Comparison of ENCODE assay signal across 8 mouse cellular contexts in the genomic region with DNA sequence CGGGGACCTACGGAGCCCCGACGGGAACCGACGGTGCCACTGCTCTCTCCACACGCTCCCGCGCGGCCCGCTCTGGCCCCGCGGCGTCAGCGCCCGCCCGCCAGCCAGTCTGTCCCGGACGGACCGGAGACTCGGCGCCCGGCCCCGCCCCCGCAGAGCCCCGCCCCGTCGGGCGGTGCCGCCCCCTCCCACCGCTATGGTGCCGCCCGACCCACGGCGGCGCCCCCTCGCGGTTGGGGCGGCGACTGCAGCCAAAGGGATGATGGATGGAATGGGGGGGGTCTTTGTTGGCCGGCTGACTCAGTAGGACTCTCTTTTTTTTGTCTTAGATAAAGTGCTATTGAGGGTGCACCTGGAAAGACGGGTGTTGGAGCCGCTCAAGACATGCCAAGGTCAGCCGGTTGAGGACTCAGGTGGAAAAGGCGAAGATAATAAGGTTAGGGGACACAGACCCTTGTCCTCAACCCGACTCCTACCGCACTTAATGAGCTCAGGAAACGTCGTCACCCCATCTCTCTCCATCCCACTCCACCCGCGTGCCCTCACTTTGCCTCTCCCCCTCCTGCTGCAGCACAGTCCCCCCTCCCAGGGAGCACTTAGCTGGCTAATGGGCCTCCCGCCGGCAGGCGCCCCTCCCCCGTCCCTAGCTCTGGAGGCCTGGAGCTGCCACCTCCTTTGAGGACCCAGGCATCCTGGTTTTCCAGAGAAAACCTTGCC. TPM values are rescaled to one million over a fixed set of nuclear protein-coding genes. Genes with fewer than 3 reads are reported as not detected.
DNase-seq lines count a peak whose midpoint lies in the region; ATAC-seq and TF ChIP-seq lines count a peak whose summit lies in the region.

No protein-coding gene starts in this region.

- peak; percentile 70 for TF ChIP-seq CTCF in lung, embryonic 14.5 days (IDR thresholded peaks at IDR 0.05; ENCODE audit: low read depth)

- ATAC-seq in granulocyte monocyte progenitor cell, adult 5-6 weeks (replicated peaks; ENCODE audit: poor library complexity, severe bottlenecking), result peak; percentile 51
- ATAC-seq in lung, embryonic 14.5 days (ENCODE audit: insufficient read depth), result peak; percentile 75
- no peak for ATAC-seq in neural tube, embryonic 15.5 days (ENCODE audit: low FRiP score)

- under 1% methylated on average over 55 of the region's 55 CpGs for WGBS in lung, embryonic 14.5 days
- under 1% methylated on average over 54 of the region's 55 CpGs for WGBS in neural tube, embryonic 15.5 days

- H3K4me3 ChIP-seq in lung, embryonic 14.5 days (ENCODE audit: low read depth, low read length), result peak overlapping the region; percentile 70
- H3K4me3 ChIP-seq in neural tube, embryonic 15.5 days (replicated peaks), result peak overlapping the region; percentile 45

- H3K4me2 ChIP-seq in lung, embryonic 14.5 days, result peak overlapping the region; percentile 89
- H3K4me2 ChIP-seq in neural tube, embryonic 15.5 days, result peak overlapping the region; percentile 57

- no peaks in the 10 kb centered on the region for H3K27me3 ChIP-seq in lung, embryonic 14.5 days (ENCODE audit: insufficient read depth, low read length)
- peaks cover 12% of the 10 kb centered on the region for H3K27me3 ChIP-seq in neural tube, embryonic 15.5 days (replicated peaks)

- peak overlapping the region; percentile 71 for H3K9ac ChIP-seq in lung, embryonic 14.5 days
- H3K9ac ChIP-seq in neural tube, embryonic 15.5 days (replicated peaks), result peak overlapping the region; percentile 44

- no peaks in the 10 kb centered on the region for H3K9me3 ChIP-seq in lung, embryonic 14.5 days (ENCODE audit: low read depth, low read length)
- no peaks in the 10 kb centered on the region for H3K9me3 ChIP-seq in neural tube, embryonic 15.5 days (replicated peaks)

- peak; percentile 66 for DNase-seq in ovary, postnatal 14 days (ENCODE audit: low spot score)
- DNase-seq in ovary, postnatal 10 days (ENCODE audit: low spot score), result no peak
- DNase-seq in embryo, embryonic 10 days (ENCODE audit: low spot score), result peak; percentile 49
- DNase-seq in kidney, adult 11 months, result peak; percentile 67
- DNase-seq in lung, embryonic 14.5 days, result peak; percentile 80
- peak; percentile 75 to 78 for DNase-seq in urinary bladder, postnatal 4 days (ENCODE audit: low spot score in 2 of 2)

- H3K27ac ChIP-seq in lung, embryonic 14.5 days (ENCODE audit: low read depth), result peak overlapping the region; percentile 42; the same call in 1 of the 2 replicates
- no peak overlapping the region for H3K27ac ChIP-seq in neural tube, embryonic 15.5 days (replicated peaks)

- peaks cover 21% of the 10 kb centered on the region for H3K36me3 ChIP-seq in lung, embryonic 14.5 days (ENCODE audit: insufficient read depth)
- no peaks in the 10 kb centered on the region for H3K36me3 ChIP-seq in neural tube, embryonic 15.5 days

- H3K4me1 ChIP-seq in lung, embryonic 14.5 days (ENCODE audit: insufficient read depth), result peaks cover 13% of the 10 kb centered on the region
- peaks cover 32% of the 10 kb centered on the region for H3K4me1 ChIP-seq in neural tube, embryonic 15.5 days

RNA-seq across cellular contexts. Expression of gene Ppp1r14b, which starts 4.9 kb away (rescaled TPM):
- total RNA-seq in granulocyte monocyte progenitor cell, adult 5-6 weeks (2014; fragmentation: Nextera tagmentation), result 194 and 276 TPM in 2 replicates
- total RNA-seq in granulocyte monocyte progenitor cell, adult 5-6 weeks (2017), result 94.5 and 105 TPM in 2 replicates
- 218 and 224 TPM in 2 replicates for polyA plus RNA-seq in lung, embryonic 14.5 days (2014; fragmentation: Nextera tagmentation; extraction: Ambion mirVana)
- 141 and 159 TPM in 2 replicates for polyA plus RNA-seq in neural tube, embryonic 15.5 days (2015; fragmentation: Nextera tagmentation; extraction: Ambion mirVana)

RNA-seq across cellular contexts. Expression of gene Plcb3, which starts 6.4 kb away (rescaled TPM):
- total RNA-seq in granulocyte monocyte progenitor cell, adult 5-6 weeks (2014; fragmentation: Nextera tagmentation), result 8.0 and 14.6 TPM in 2 replicates
- total RNA-seq in granulocyte monocyte progenitor cell, adult 5-6 weeks (2017), result 7.1 and 10.9 TPM in 2 replicates
- 53.3 and 55.9 TPM in 2 replicates for polyA plus RNA-seq in lung, embryonic 14.5 days (2014; fragmentation: Nextera tagmentation; extraction: Ambion mirVana)
- 14.1 and 23.4 TPM in 2 replicates for polyA plus RNA-seq in neural tube, embryonic 15.5 days (2015; fragmentation: Nextera tagmentation; extraction: Ambion mirVana)

RNA-seq across cellular contexts. Expression of gene Fkbp2, which starts 10.5 kb away (rescaled TPM):
- total RNA-seq in granulocyte monocyte progenitor cell, adult 5-6 weeks (2014; fragmentation: Nextera tagmentation), result 98.9 and 160 TPM in 2 replicates
- total RNA-seq in granulocyte monocyte progenitor cell, adult 5-6 weeks (2017), result 173 and 197 TPM in 2 replicates
- 84.4 and 84.8 TPM in 2 replicates for polyA plus RNA-seq in lung, embryonic 14.5 days (2014; fragmentation: Nextera tagmentation; extraction: Ambion mirVana)
- polyA plus RNA-seq in neural tube, embryonic 15.5 days (2015; fragmentation: Nextera tagmentation; extraction: Ambion mirVana), result 174 and 190 TPM in 2 replicates

RNA-seq across cellular contexts. Expression of gene Vegfb, which starts 17.6 kb away (rescaled TPM):
- 27.6 and 35.2 TPM in 2 replicates for total RNA-seq in granulocyte monocyte progenitor cell, adult 5-6 weeks (2014; fragmentation: Nextera tagmentation)
- total RNA-seq in granulocyte monocyte progenitor cell, adult 5-6 weeks (2017), result 6.2 and 7.4 TPM in 2 replicates
- 42.5 and 44.6 TPM in 2 replicates for polyA plus RNA-seq in lung, embryonic 14.5 days (2014; fragmentation: Nextera tagmentation; extraction: Ambion mirVana)
- 68.6 and 83.1 TPM in 2 replicates for polyA plus RNA-seq in neural tube, embryonic 15.5 days (2015; fragmentation: Nextera tagmentation; extraction: Ambion mirVana)

RNA-seq across cellular contexts. Expression of gene Dnajc4, which starts 22.5 kb away (rescaled TPM):
- total RNA-seq in granulocyte monocyte progenitor cell, adult 5-6 weeks (2014; fragmentation: Nextera tagmentation), result 6.4 and 16.5 TPM in 2 replicates
- total RNA-seq in granulocyte monocyte progenitor cell, adult 5-6 weeks (2017), result 7.9 and 11.8 TPM in 2 replicates
- 18.6 and 22.8 TPM in 2 replicates for polyA plus RNA-seq in lung, embryonic 14.5 days (2014; fragmentation: Nextera tagmentation; extraction: Ambion mirVana)
- 24.8 and 28.1 TPM in 2 replicates for polyA plus RNA-seq in neural tube, embryonic 15.5 days (2015; fragmentation: Nextera tagmentation; extraction: Ambion mirVana)
